Mouse (Mus musculus): Measurements from ENCODE around the gene Dusp5. TPM values are rescaled to one million over a fixed set of nuclear protein-coding genes. Genes with fewer than 3 reads are reported as not detected.
"Not testable (repeated sequence)": the region's sequence is repeated elsewhere in the genome, so short reads cannot be mapped to it uniquely, and the experiment has no call there.

The Dusp5 gene
- total RNA-seq, 1 experiment from 2014 or later = 19.8 TPM

GRCm38 (mm10) chr19:53571501-53572428, 42.9 kb downstream of the Dusp5 start:
- ATAC-seq (replicated peaks; ENCODE audit: low read depth, poor library complexity, severe bottlenecking) = peak; percentile 52

GRCm38 (mm10) chr19:53572607-53573006, 43.7 kb downstream of the Dusp5 start:
- ATAC-seq (replicated peaks; ENCODE audit: low read depth, poor library complexity, severe bottlenecking) = no peak

GRCm38 (mm10) chr19:53573151-53573550, 44.2 kb downstream of the Dusp5 start:
- no peak for ATAC-seq (replicated peaks; ENCODE audit: low read depth, poor library complexity, severe bottlenecking)

- ATAC-seq (replicated peaks; ENCODE audit: low read depth, poor library complexity, severe bottlenecking) = no peak
Observed at GRCm38 (mm10) chr19:53574131-53574530, 45.2 kb downstream of the Dusp5 start.

GRCm38 (mm10) chr19:53574546-53574945, 45.6 kb downstream of the Dusp5 start:
- ATAC-seq (replicated peaks; ENCODE audit: low read depth, poor library complexity, severe bottlenecking) = no peak

DNA sequence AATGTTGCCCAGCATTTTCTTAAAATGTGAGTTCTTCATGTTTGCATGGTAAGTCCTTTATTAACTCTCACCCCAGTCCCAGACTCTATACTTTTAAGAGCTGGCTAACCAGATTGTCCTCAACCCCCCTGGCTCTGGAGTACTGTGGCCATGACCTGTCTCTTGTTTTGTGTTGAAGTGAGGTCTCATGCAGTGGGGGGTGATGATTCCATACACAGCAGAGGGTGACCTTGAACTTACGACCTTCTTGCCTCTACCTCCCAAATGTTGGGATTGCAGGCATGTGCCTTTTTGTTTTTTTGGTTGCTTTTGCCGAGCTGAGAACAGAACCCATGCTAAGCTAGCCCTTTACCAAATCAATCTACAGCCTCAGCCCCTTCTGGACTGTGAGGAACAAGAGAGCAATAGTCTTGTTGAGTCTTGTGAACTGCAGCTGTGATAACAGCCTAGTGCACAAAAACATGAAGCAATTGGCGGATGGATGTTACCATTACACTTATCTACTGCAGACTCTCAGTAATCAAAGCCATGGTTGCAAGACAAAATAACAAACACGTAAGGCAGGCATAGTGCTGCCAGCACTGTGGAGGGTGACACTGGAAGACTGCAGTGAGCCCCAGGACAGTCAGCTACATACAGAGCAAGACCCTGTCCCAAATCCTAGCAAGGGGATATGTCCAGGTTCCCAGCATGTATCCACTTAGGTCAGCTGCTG, 46.5 kb downstream of the Dusp5 start:
- no peak for ATAC-seq (replicated peaks; ENCODE audit: low read depth, poor library complexity, severe bottlenecking)

DNA sequence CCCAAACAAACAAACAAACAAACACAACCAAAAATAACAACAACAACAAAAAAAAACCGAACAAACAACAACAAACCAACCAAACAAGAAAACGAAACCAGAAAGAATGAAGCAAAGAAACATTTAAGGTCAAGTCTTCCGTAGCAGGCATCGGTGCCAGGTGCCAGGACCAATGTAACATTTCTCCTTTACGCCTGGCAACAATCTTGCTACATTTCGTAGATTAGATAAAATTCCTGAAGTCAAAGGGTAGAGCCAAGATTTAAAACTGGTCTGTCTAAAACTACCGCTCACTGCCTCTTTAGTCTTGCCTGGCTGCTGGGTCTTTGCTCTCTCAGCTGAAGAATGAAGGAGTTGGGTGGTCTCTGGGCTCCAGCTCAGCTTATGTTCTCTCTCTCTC, 47.2 kb downstream of the Dusp5 start:
- ATAC-seq (replicated peaks; ENCODE audit: low read depth, poor library complexity, severe bottlenecking) = no peak

DNA sequence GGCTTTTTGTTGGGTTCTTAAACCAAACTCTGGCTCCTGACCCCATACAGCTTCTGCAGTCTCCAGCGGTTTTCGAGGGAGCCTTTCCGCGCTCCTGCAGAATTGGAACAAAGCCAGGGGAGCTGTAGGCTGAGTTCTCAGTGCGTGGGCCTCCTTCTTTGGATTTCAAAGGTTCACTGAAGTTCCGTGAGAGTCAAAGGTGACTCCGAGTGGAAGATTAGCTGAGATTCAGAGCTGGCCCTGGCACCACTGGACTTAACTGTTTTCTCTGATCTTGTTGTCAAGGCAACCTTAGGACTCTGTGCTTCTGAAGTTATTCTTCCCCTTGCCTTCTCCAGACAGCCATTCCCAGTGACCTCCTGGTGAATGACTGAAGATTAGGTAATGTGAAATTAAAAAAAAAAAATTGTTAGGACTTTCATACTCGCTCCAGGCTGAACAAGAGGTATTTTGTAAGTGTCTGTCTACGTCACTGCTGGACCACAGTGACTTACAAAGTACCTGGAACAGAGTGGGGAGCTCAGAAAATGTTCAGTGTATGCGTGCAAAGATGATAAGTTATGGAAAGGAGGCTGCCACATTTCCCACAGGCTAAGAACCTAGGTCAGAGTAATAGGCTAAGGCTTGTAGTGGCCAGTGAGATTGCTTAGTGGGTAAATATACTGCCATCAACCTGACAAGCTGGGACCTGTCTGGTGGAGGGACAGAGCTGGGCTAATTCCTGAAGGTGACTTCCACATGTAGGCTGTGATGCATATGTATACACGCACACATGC, 48.3 kb downstream of the Dusp5 start:
- ATAC-seq (replicated peaks; ENCODE audit: low read depth, poor library complexity, severe bottlenecking) = no peak

DNA sequence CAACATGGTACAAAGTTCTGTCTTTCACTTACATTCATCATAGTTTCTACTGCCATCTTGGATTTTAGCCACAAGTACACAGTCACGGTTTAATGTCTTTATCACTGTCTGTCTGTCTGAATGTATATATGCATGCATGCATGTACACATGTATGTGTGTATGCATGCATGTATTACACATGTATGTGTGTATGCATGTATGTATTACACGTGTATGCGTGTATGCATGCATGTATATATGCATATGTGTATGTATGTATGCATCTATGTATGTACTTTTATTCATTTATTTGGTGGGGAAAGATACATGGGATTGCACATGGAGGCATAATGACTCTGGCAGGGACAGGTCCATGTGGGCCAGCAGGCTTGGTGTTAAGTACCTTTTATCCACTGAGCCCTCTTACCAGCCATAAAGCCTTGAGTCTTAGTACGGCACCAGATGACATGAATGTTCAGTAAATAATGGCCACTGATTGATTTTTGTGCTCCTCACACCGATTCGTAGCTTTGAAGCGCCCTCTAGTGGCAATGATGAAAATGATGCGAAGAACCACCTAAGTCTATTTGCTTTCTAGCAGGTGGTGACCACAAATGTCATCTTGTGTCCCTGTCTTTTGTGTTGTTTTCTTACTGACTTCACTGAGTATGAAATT, 49.8 kb downstream of the Dusp5 start:
- peak; percentile 81 for ATAC-seq (replicated peaks; ENCODE audit: low read depth, poor library complexity, severe bottlenecking)

GRCm38 (mm10) chr19:53580271-53580670, 51.4 kb downstream of the Dusp5 start:
- ATAC-seq (replicated peaks; ENCODE audit: low read depth, poor library complexity, severe bottlenecking) = not testable (repeated sequence)

- not testable (repeated sequence) for ATAC-seq (replicated peaks; ENCODE audit: low read depth, poor library complexity, severe bottlenecking)
Observed at GRCm38 (mm10) chr19:53587686-53588085, 58.8 kb downstream of the Dusp5 start.

- not testable (repeated sequence) for ATAC-seq (replicated peaks; ENCODE audit: low read depth, poor library complexity, severe bottlenecking)
Observed at GRCm38 (mm10) chr19:53588968-53589367, 60.1 kb downstream of the Dusp5 start, which contains the start of gene Nutf2-ps1. Gene Nutf2-ps1, minus strand, starts transcription at chr19:53589068.

Other genes with a start within 250 kb of the Dusp5 start
- 44.2 and 48.8 TPM in 2 replicates for gene Mxi1, start 218.6 kb upstream of the Dusp5 start, total RNA-seq (2017)
- gene Gm10197, start 157.3 kb upstream of the Dusp5 start, total RNA-seq (2017) = not detected in 2 replicates
- 33.6 and 45.9 TPM in 2 replicates for gene Smndc1, start 138.5 kb upstream of the Dusp5 start, total RNA-seq (2017)
- gene Nutf2-ps1, start 60.0 kb downstream of the Dusp5 start, total RNA-seq (2017) = 193 and 221 TPM in 2 replicates
- 188 and 212 TPM in 2 replicates for gene Smc3, start 71.3 kb downstream of the Dusp5 start, total RNA-seq (2017)
- 0.69 TPM in 1 of 2 replicates, not detected in the other for gene Rbm20, start 148.2 kb downstream of the Dusp5 start, total RNA-seq (2017)

All from common myeloid progenitor, adult 5-6 weeks (primary cell).